Mouse (Mus musculus) CD4-positive, CD25-positive, alpha-beta regulatory T cell, adult 2 months (primary cell): Measurements from ENCODE around the gene Olfr447.

Source experiments
- DNase-seq: peaks from one replicate; pipeline ENCODE4 v3.0.0-alpha.2; 2012; ENCODE audit warnings: low read depth, low spot score

The Olfr447 gene

DNA sequence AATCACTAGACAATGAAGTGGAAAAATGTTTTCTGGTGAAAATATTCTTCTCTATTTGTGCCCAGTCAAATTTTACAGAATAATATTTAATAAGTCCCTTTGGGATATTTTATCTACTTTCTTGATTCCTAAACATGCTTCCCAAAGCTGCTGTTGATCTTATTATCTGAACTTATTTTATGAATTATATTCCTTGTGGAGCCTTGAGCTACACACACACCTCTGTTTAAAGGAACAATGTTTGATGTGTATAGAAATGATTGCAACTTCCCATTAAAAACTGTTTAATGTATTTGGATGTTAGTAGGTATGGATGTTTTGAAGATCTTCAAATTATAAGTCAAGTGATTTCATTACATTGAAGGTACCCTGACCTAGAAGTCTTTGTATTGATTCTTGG lies at the start of gene Olfr447:
Gene Olfr447, plus strand, starts transcription at position 301 of the 400 bp plus-strand sequence.
- no peak for DNase-seq

DNA sequence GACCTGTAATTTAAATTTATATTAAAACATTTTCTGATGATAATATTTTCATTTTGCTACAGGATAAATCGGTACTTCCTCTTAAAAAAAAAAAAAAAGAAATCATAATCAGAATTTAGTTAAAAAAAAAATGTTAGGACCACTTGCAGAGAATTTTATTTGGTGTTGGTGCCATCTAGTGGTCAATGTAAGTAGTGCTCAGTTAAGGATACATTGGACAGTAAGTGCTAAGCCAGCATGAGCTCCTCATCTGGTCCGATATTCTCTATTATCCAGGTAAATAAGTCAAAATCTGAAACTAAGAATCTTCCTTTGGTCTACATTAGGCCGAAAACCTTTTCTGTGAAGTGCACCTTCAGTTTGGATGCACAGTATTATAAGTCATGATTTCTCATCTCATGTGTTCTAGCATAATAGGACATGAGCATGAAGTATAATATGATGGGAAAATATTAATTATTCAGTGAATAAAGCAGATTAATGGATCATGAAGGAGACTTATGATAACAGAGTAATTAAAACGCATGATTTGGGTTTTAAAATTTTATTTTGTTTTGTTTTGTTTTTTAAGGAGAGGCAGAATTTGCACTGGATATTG lies 48.4 kb upstream of the Olfr447 start:
- peak; percentile 53 for DNase-seq

DNA sequence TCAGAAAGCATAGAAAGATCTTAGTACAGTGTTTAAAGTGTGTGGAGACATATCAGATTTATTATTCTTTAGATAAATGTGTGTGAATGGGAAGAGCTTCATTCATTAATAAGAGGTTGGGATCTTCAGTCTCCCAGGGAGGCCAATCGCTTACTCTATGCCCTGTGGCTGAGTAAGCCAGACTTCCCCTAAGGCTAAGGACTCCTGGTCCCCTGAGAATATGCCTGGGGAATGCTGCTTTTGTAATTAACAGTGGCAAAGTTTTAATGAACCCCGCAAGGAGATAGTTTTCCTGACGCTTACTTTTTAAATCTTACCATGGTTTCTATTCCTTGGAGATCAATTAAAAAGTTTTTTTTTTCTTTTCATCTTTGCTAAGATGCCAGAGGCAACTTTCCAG lies 39.0 kb upstream of the Olfr447 start:
- DNase-seq, result no peak

DNA sequence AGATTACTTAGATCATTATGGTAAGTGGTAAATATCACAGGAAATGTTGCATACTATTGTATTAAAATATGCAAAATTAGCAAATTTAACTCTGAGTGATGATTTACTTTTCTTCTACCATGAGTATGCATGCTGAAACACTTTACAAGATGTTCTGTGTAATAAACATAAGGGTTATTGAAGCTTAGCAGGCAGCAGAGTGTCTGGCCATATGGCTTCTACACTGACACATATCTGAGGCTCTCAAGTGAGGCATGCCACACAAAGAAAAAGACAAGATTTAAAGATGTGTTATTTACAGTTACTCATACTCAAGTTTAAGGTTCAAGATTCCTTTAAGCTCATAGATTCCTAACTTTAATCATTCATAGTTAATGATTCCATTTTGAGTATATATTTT lies 32.4 kb upstream of the Olfr447 start:
- no peak for DNase-seq

DNA sequence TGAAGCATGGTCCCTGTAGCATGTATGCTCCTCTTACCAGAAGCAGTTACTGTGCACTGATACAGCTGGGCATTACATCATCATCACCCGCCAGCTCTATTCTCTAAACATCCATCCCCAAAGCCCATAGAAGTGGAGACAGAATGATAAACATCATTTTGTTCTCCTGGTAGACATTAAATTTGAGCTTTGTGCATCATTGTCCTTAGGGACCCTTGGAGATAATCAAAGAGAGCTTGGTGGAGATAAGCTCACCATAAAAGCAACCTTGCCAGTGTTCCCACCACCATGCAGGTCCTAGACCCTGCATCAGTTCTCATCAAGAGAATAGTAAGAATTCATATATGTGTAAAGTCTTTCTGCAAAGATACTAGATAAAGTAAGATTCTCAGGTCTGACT lies 18.5 kb upstream of the Olfr447 start, which contains the start of gene Olfr448:
Gene Olfr448, plus strand, starts transcription at position 301 of the 400 bp plus-strand sequence.
- DNase-seq, result no peak

DNA sequence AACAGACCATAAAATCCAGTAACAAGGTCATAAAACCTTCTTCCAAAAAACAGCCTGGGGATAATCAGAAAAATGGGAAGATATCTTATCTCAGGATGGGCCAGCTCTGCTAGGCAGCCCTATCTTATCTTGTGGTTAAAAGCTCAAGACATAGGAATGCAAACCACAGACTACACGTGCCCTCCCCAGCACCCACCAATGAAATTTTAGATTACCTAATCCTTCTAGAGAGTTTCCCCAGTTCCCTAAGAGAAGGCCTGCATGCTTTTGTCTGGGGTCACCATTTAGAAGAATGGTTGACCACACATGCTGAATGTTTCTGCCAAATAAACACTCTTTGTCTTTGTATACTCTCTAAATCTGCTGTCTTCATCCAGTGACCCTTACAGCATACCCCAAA lies 8.3 kb upstream of the Olfr447 start:
- DNase-seq, result no peak

DNA sequence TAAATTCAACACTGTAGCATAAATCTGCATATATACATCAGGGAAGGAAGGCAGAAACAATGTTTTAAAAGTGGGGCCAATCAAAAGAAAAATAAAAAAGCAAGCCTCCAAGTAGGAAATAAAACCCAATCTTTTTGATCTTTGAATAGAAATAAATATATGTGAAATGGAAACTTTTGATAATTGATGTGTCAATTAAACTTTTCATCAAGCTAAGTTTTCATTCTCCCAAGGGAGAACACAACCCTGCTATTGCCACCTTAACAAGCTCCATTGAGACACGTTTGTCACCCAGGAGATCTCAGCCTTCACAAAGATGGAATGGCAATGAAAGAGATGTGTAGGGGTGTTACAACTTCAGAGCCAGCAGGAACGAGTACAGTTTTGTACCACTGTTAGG lies 12.4 kb downstream of the Olfr447 start, which contains the start of gene Olfr446:
Gene Olfr446, plus strand, starts transcription at position 301 of the 400 bp plus-strand sequence.
- no peak for DNase-seq

DNA sequence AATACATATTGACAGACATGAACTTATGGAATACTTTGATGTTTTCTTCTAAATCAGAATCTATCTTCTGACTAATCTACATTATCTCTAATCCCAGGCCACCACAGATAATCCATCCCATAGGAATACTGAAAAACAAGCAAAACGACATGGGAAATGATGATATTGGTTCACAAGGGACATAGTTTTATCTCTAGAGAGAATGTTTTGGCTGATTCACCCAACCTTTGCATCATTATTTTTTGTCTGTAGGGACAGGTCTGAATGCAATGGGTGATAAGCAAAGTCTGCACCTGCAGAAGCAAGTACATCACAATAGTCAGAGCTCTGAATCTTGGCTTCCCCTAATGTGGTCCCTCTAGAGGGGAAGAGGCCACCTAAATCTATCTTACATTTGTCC lies 40.1 kb downstream of the Olfr447 start, which contains the start of gene Olfr444:
Gene Olfr444, plus strand, starts transcription at position 301 of the 400 bp plus-strand sequence.
- DNase-seq, result no peak
